Mouse (Mus musculus) kidney, adult 2 months (tissue): Measurements from ENCODE around the gene Ptger4. TPM values are rescaled to one million over a fixed set of nuclear protein-coding genes. Genes with fewer than 3 reads are reported as not detected.

Experiments used
- DNase-seq: peaks from one replicate; pipeline ENCODE4 v3.0.0; 2021
- H3K27ac ChIP-seq: fragments of 200-500 bp; 2 replicates; pipeline ENCODE4 v1.5.1; 2012; ENCODE audit warnings: low read depth, low read length, control low read depth, inconsistent platforms; ENCODE audit not compliant: insufficient read depth
- H3K27me3 ChIP-seq: fragments of 200-500 bp; replicated peaks from 2 replicates; pipeline ENCODE4 v1.6.1; 2012; ENCODE audit warnings: mild to moderate bottlenecking, moderate library complexity, low read length, inconsistent platforms; ENCODE audit not compliant: control insufficient read depth, insufficient read depth
- H3K36me3 ChIP-seq: fragments of 200-500 bp; 2 replicates; pipeline ENCODE4 v1.6.1; 2012; ENCODE audit warnings: mild to moderate bottlenecking, moderate library complexity, low read length, inconsistent platforms; ENCODE audit not compliant: control insufficient read depth, insufficient read depth
- H3K4me1 ChIP-seq: fragments of 200-500 bp; 2 replicates; pipeline ENCODE4 v1.6.1; 2011; ENCODE audit warnings: low read length; ENCODE audit not compliant: control insufficient read depth, insufficient read depth
- H3K4me3 ChIP-seq: fragments of 200-500 bp; 2 replicates; pipeline ENCODE4 v1.5.1; 2011; ENCODE audit warnings: mild to moderate bottlenecking, low read depth, low read length, control low read depth; ENCODE audit not compliant: insufficient read depth
- CTCF ChIP-seq: fragments of 200-500 bp; conservative IDR thresholded peaks from 2 replicates; pipeline ENCODE4 v1.5.1; 2011; ENCODE audit warnings: low read depth, mild to moderate bottlenecking, control low read depth, low read length, moderate library complexity, mixed read lengths; ENCODE audit not compliant: insufficient read depth, insufficient read length
- POLR2A ChIP-seq: fragments of 200-500 bp; IDR thresholded peaks from one replicate; pipeline ENCODE4 v1.6.1; 2011; ENCODE audit warnings: low read depth, low read length, control low read depth
- WGBS: fragments of 180-500 bp; shearing (Covaris S2); methylation state at CpG from one replicate; pipeline ENCODE4 v1.1.7; 2018; 5-methylcytosine and 5-hydroxymethylcytosine counted together
- polyA plus RNA-seq: library from polyadenylated mRNA; depleted of rRNA; stranded (reverse); fragments of >200 nt; gene quantifications from 2 replicates; pipeline ENCODE4 v1.2.3, GENCODE M21; 2012

Ptger4 gene
- polyA plus RNA-seq, 1 experiment: 5.6 TPM

DNA sequence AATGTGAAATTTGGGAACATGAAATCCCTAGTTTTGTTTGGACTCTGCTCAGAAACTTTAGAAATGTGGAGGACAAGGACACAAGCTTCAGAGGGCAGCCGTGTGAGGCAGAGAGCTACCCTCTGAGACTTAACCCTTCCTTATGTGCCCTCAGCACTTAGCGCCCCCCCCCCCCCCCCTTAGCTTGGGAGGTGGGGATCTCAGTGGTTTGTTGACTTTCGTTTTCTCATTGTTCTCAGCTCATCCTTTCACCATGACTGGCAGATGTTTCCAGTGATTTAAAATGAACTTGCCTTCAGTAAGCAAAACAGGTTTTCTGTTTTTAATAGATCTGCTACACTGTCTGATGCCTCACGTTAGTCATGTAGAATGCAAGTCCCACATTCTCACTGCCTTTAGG is 56.9 kb downstream of the Ptger4 start:
- H3K27ac ChIP-seq: no peak overlapping the region
- WGBS: 42% methylated on average over 4 of the region's 4 CpGs
- no peak for TF ChIP-seq CTCF
- TF ChIP-seq POLR2A: no peak
- peaks cover 3% of the 10 kb centered on the region; the same call in 1 of the 2 replicates for H3K4me1 ChIP-seq
- no peaks in the 10 kb centered on the region for H3K36me3 ChIP-seq
- no peak overlapping the region for H3K4me3 ChIP-seq
- H3K27me3 ChIP-seq: no peaks in the 10 kb centered on the region
- DNase-seq: no peak

DNA sequence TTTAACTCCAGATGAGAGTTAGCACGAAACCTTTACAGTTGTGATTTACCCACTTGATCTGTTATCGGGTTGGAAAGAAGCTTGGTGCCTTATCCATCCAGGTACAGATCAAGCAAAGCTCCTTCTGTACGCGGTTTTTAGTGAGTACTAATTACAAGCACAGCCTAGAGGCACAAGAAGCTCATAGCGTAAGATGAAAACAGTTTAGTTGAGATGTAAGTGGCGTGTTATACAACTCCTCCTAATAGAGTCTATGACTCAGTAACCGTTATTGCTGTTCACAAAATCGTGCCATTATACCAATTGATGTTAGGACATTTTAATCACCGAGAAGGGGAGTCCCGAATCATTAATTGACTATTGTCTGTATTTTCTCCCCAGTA is 57.7 kb downstream of the Ptger4 start:
- DNase-seq: peak; percentile 5
- Histone ChIP-seq H3K27me3 (no peaks in the 10 kb centered on the region), H3K27ac (peak overlapping the region; percentile 95; the same call in 1 of the 2 replicates), H3K36me3 (no peaks in the 10 kb centered on the region), H3K4me3 (peak overlapping the region; percentile 87), H3K4me1 (peaks cover 3% of the 10 kb centered on the region; the same call in 1 of the 2 replicates)
- 18% methylated on average over 10 of the region's 10 CpGs for WGBS
- TF ChIP-seq POLR2A: no peak
- TF ChIP-seq CTCF: no peak

GRCm38 (mm10) chr15:5185366-5186292 is 58.4 kb downstream of the Ptger4 start, which contains the start of gene Ttc33:
Gene Ttc33, plus strand, starts transcription at chr15:5185525.
- Histone ChIP-seq H3K27me3 (no peaks in the 10 kb centered on the region), H3K4me1 (peaks cover 3% of the 10 kb centered on the region; the same call in 1 of the 2 replicates), H3K27ac (peak within 1 kb of the TSS; percentile 95), H3K4me3 (peak within 1 kb of the TSS; percentile 87), H3K36me3 (no peaks in the 10 kb centered on the region)
- TF ChIP-seq CTCF (peak; percentile 29; the same call in 1 of the 2 replicates), POLR2A (no peak)
- peak; percentile 91 for DNase-seq
- under 1% methylated on average over 55 of the region's 55 CpGs for WGBS

DNA sequence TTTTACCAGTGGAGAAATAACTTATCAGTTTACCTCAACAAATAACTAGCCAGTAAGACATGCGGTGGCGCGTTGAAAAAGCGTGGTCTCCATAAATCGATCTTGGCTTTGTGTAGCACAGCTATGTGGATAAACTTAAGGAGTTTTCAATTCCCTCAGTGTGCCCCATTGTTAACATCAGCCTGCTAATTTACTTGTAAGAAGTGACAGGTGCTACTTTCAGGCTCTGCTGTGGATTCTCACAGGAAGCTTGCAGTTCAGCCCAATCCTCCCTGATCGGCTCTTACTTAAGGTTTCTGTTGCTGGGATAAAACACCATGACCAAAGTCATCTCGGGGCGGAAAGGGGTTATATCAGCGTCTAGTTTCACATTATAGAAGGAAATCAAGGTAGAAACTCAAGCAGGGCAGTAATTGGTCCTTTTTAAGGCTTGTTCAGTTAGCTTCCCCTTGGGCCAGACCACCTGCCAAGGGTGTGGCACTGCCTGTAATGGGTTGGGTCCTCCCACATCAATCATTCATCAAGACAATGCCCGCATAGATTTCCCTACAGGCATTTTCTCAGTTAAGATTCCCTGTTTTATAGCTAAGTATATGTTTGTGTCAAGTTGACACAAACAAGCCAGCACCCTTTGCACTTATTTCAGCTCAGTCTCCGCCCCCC is 59.2 kb downstream of the Ptger4 start:
- H3K27me3 ChIP-seq: no peaks in the 10 kb centered on the region
- no peak for DNase-seq
- peak overlapping the region; percentile 68 for H3K27ac ChIP-seq
- WGBS: 31% methylated on average over 11 of the region's 11 CpGs
- H3K4me1 ChIP-seq: peaks cover 3% of the 10 kb centered on the region; the same call in 1 of the 2 replicates
- peak overlapping the region; percentile 87 for H3K4me3 ChIP-seq
- TF ChIP-seq CTCF: no peak
- no peak for TF ChIP-seq POLR2A
- H3K36me3 ChIP-seq: no peaks in the 10 kb centered on the region

- no peaks in the 10 kb centered on the region for H3K27me3 ChIP-seq
- no peak overlapping the region for H3K4me3 ChIP-seq
- TF ChIP-seq POLR2A (no peak), CTCF (no peak)
- no peak overlapping the region for H3K27ac ChIP-seq
- 66% methylated on average over 12 of the region's 12 CpGs for WGBS
- DNase-seq: peak; percentile 74
- peaks cover 8% of the 10 kb centered on the region for H3K36me3 ChIP-seq
- H3K4me1 ChIP-seq: no peaks in the 10 kb centered on the region
Measured at GRCm38 (mm10) chr15:5173217-5173820, 70.7 kb downstream of the Ptger4 start.

- TF ChIP-seq POLR2A (no peak), CTCF (no peak)
- Histone ChIP-seq H3K4me1 (no peaks in the 10 kb centered on the region), H3K4me3 (no peak overlapping the region), H3K27me3 (no peaks in the 10 kb centered on the region), H3K27ac (no peak overlapping the region), H3K36me3 (peaks cover 4% of the 10 kb centered on the region; the same call in 1 of the 2 replicates)
- 76% methylated on average over 12 of the region's 12 CpGs for WGBS
- no peak for DNase-seq
Measured at GRCm38 (mm10) chr15:5165121-5165773, 78.7 kb downstream of the Ptger4 start.
